Mouse (Mus musculus) spleen, adult 2 months (tissue): ENCODE measurements around the gene Rpl24. TPM values are rescaled to one million over a fixed set of nuclear protein-coding genes. Genes with fewer than 3 reads are reported as not detected.

Source experiments
- DNase-seq, 2 experiments: peaks; one replicate each; pipeline versions ENCODE4 v3.0.0 to v3.0.0-alpha.2; 2012 to 2021; ENCODE audit warnings: low spot score in 2 of 2, low read depth in 1 of 2
- H3K27ac ChIP-seq: fragments of 200-500 bp; 2 replicates; pipeline ENCODE4 v1.5.1; 2012; ENCODE audit warnings: low read length, inconsistent platforms; ENCODE audit not compliant: insufficient read depth
- H3K27me3 ChIP-seq: fragments of 200-500 bp; 2 replicates; pipeline ENCODE4 v1.6.1; 2012; ENCODE audit warnings: mild to moderate bottlenecking, moderate library complexity, low read length, inconsistent platforms; ENCODE audit not compliant: control insufficient read depth, insufficient read depth
- H3K36me3 ChIP-seq: fragments of 200-500 bp; 2 replicates; pipeline ENCODE4 v1.6.1; 2012; ENCODE audit warnings: mild to moderate bottlenecking, low read length, inconsistent platforms; ENCODE audit not compliant: control insufficient read depth, insufficient read depth
- H3K4me1 ChIP-seq: fragments of 200-500 bp; 2 replicates; pipeline ENCODE4 v1.6.1; 2011; ENCODE audit warnings: inconsistent platforms; ENCODE audit not compliant: control insufficient read depth, insufficient read depth, insufficient read length
- H3K4me3 ChIP-seq: fragments of 200-500 bp; 2 replicates; pipeline ENCODE4 v1.5.1; 2011; ENCODE audit warnings: mild to moderate bottlenecking, inconsistent platforms; ENCODE audit not compliant: insufficient read depth, insufficient read length; ENCODE audit errors: extremely low read depth
- CTCF ChIP-seq: fragments of 200-500 bp; IDR thresholded peaks from 2 replicates; pipeline ENCODE4 v1.5.1; 2011; ENCODE audit warnings: mild to moderate bottlenecking, inconsistent platforms; ENCODE audit not compliant: insufficient read depth, insufficient read length, insufficient replicate concordance; ENCODE audit errors: extremely low read depth
- POLR2A ChIP-seq: fragments of 200-500 bp; IDR thresholded peaks from 2 replicates; pipeline ENCODE4 v1.6.1; 2011; ENCODE audit warnings: low read depth, low read length, inconsistent platforms
- WGBS: fragments of 180-500 bp; shearing (Covaris S2); methylation state at CpG from one replicate; pipeline ENCODE4 v1.1.7; 2018; 5-methylcytosine and 5-hydroxymethylcytosine counted together
- polyA plus RNA-seq: library from polyadenylated mRNA; depleted of rRNA; stranded (reverse); fragments of >200 nt; gene quantifications from 2 replicates; pipeline ENCODE4 v1.2.3, GENCODE M21; 2012; rRNA removed

Rpl24 gene
- polyA plus RNA-seq, 1 experiment, result 76.2 TPM

GRCm38 (mm10) chr16:56019660-56020059 is 53.6 kb downstream of the Rpl24 start:
- no peak overlapping the region for H3K27ac ChIP-seq

More at GRCm38 (mm10) chr16:56019660-56020059, 53.6 kb downstream of the Rpl24 start:
- no peak for DNase-seq
- H3K4me1 ChIP-seq, result no peaks in the 10 kb centered on the region
- WGBS, result 96% methylated on average over 7 of the region's 7 CpGs
- peaks cover 23% of the 10 kb centered on the region for H3K36me3 ChIP-seq
- no peak for TF ChIP-seq CTCF
- no peak for TF ChIP-seq POLR2A
- no peak overlapping the region for H3K4me3 ChIP-seq
- no peaks in the 10 kb centered on the region for H3K27me3 ChIP-seq

Other genes with a start within 250 kb of the Rpl24 start
- gene Nfkbiz, start 127.4 kb upstream of the Rpl24 start, polyA plus RNA-seq, result 16.6 and 21.5 TPM in 2 replicates
- 6.0 and 6.1 TPM in 2 replicates for gene Nxpe3, start 71.0 kb upstream of the Rpl24 start, polyA plus RNA-seq
- 1.7 TPM in 2 replicates for gene Cep97, start 31.4 kb upstream of the Rpl24 start, polyA plus RNA-seq
- 3.9 and 4.7 TPM in 2 replicates for gene Zbtb11, start 7.6 kb downstream of the Rpl24 start, polyA plus RNA-seq
- 5.6 and 7.3 TPM in 2 replicates for gene Pcnp, start 63.5 kb downstream of the Rpl24 start, polyA plus RNA-seq
- gene Trmt10c, start 71.5 kb downstream of the Rpl24 start, polyA plus RNA-seq, result 2.6 and 3.1 TPM in 2 replicates
- gene Senp7, start 82.1 kb downstream of the Rpl24 start, polyA plus RNA-seq, result 2.9 and 3.6 TPM in 2 replicates
- 0.07 TPM in 2 replicates for gene Impg2, start 238.0 kb downstream of the Rpl24 start, polyA plus RNA-seq